Mouse (Mus musculus) hindbrain, embryonic 11.5 days (tissue): Measurements from ENCODE around the gene Gtpbp6. TPM values are rescaled to one million over a fixed set of nuclear protein-coding genes. Genes with fewer than 3 reads are reported as not detected.

ENCODE experiments used
- ATAC-seq: fragments of 200-750 bp; cut with Nextera tagmentation; 2 replicates; pipeline ENCODE4 v1.8.0; 2017; ENCODE audit warnings: mild to moderate bottlenecking, moderate TSS enrichment, moderate library complexity; ENCODE audit not compliant: low FRiP score
- DNase-seq: peaks from one replicate; pipeline ENCODE4 v3.0.0-alpha.2; 2015; ENCODE audit warnings: low spot score
- H3K27ac ChIP-seq: fragments of 300-500 bp; sonication (generic); 2 replicates; pipeline ENCODE4 v1.5.1; 2014; ENCODE audit warnings: mild to moderate bottlenecking, low read depth, low read length
- H3K27me3 ChIP-seq: fragments of 300-500 bp; sonication (generic); 2 replicates; pipeline ENCODE4 v1.6.1; 2014; ENCODE audit warnings: mild to moderate bottlenecking, low read length, moderate library complexity, mixed read lengths; ENCODE audit not compliant: control insufficient read depth, insufficient read depth
- H3K36me3 ChIP-seq: fragments of 300-500 bp; sonication (generic); 2 replicates; pipeline ENCODE4 v1.6.1; 2014; ENCODE audit warnings: mild to moderate bottlenecking, low read length, moderate library complexity, mixed read lengths; ENCODE audit not compliant: control insufficient read depth, insufficient read depth
- H3K4me1 ChIP-seq: fragments of 300-500 bp; sonication (generic); replicated peaks from 2 replicates; pipeline ENCODE4 v1.6.1; 2014; ENCODE audit warnings: low read length, mixed read lengths; ENCODE audit not compliant: control insufficient read depth, insufficient read depth
- H3K4me2 ChIP-seq: fragments of 300-500 bp; sonication (generic); replicated peaks from 2 replicates; pipeline ENCODE4 v1.6.1; 2014; ENCODE audit warnings: mild to moderate bottlenecking, low read depth, low read length
- H3K4me3 ChIP-seq: fragments of 300-500 bp; sonication (generic); 2 replicates; pipeline ENCODE4 v1.5.1; 2014; ENCODE audit warnings: low read depth, low read length
- H3K9ac ChIP-seq: fragments of 300-500 bp; sonication (generic); 2 replicates; pipeline ENCODE4 v1.6.1; 2014; ENCODE audit warnings: low read depth, low read length
- H3K9me3 ChIP-seq: fragments of 300-500 bp; sonication (generic); 2 replicates; pipeline ENCODE4 v1.6.1; 2016; ENCODE audit warnings: low read length; ENCODE audit not compliant: control insufficient read depth
- WGBS: fragments of 180-500 bp; shearing (Covaris S2); extraction: QIAGEN DNeasy Blood & Tissue Kit; methylation state at CpG from one replicate; pipeline ENCODE4 v1.1.7; 2014; 5-methylcytosine and 5-hydroxymethylcytosine counted together
- polyA plus RNA-seq: library from polyadenylated mRNA; unstranded; fragments of >200 nt; fragmentation: Nextera tagmentation; extraction: Ambion mirVana; gene quantifications from 2 replicates; pipeline ENCODE4 v1.2.1, GENCODE M21; 2014

Gene Gtpbp6
- polyA plus RNA-seq, result 26.6 and 29.5 TPM in 2 replicates

- no peaks in the 10 kb centered on the region for H3K9me3 ChIP-seq
- H3K27ac ChIP-seq, result peak within 1 kb of the TSS; percentile 93
- H3K4me1 ChIP-seq, result 0 out of 2 replicates have a peak, but pooled peaks cover 2% of the 10 kb centered on the region
- under 1% methylated on average over 66 of the region's 71 CpGs for WGBS
- peak within 1 kb of the TSS; percentile 71 for H3K9ac ChIP-seq
- ATAC-seq (peak; percentile 86), DNase-seq (peak; percentile 96)
- H3K36me3 ChIP-seq, result peaks cover 29% of the 10 kb centered on the region
- H3K27me3 ChIP-seq, result no peaks in the 10 kb centered on the region
- H3K4me2 ChIP-seq, result peak within 1 kb of the TSS; percentile 84
- H3K4me3 ChIP-seq, result peak within 1 kb of the TSS; percentile 82
These were observed at the start of gene Gtpbp6 for GRCm38 (mm10) chr5:110107581-110108304. TSS of gene Gtpbp6 (minus strand) at chr5:110108197.

GRCm38 (mm10) chr5:110143007-110143406 lies 35.0 kb upstream of the Gtpbp6 start:
- no peak overlapping the region for H3K4me3 ChIP-seq
- H3K27ac ChIP-seq, result no peak overlapping the region
- H3K27me3 ChIP-seq, result no peaks in the 10 kb centered on the region
- no peaks in the 10 kb centered on the region for H3K4me1 ChIP-seq
- 0 out of 2 replicates have a peak, but pooled peaks cover 5% of the 10 kb centered on the region for H3K36me3 ChIP-seq
- ATAC-seq, result no peak
- WGBS, result 91% methylated on average over 5 of the region's 5 CpGs
- no peak for DNase-seq
- no peak overlapping the region for H3K4me2 ChIP-seq
- no peaks in the 10 kb centered on the region for H3K9me3 ChIP-seq
- H3K9ac ChIP-seq, result no peak overlapping the region

GRCm38 (mm10) chr5:110142309-110142708 lies 34.3 kb upstream of the Gtpbp6 start:
- no peak for DNase-seq
- H3K27me3 ChIP-seq, result no peaks in the 10 kb centered on the region
- H3K27ac ChIP-seq, result no peak overlapping the region
- 0 out of 2 replicates have a peak, but pooled peaks cover 5% of the 10 kb centered on the region for H3K36me3 ChIP-seq
- no peak overlapping the region for H3K4me2 ChIP-seq
- no peak overlapping the region for H3K4me3 ChIP-seq
- H3K4me1 ChIP-seq, result no peaks in the 10 kb centered on the region
- no peak overlapping the region for H3K9ac ChIP-seq
- no peaks in the 10 kb centered on the region for H3K9me3 ChIP-seq
- WGBS, result 91% methylated on average over 2 of the region's 2 CpGs
- ATAC-seq, result no peak

- H3K4me2 ChIP-seq, result no peak overlapping the region
- no peak for ATAC-seq
- 96% methylated on average over 7 of the region's 7 CpGs for WGBS
- H3K27ac ChIP-seq, result no peak overlapping the region
- no peaks in the 10 kb centered on the region for H3K9me3 ChIP-seq
- no peaks in the 10 kb centered on the region for H3K27me3 ChIP-seq
- H3K4me1 ChIP-seq, result no peaks in the 10 kb centered on the region
- no peak for DNase-seq
- 0 out of 2 replicates have a peak, but pooled peaks cover 2% of the 10 kb centered on the region for H3K36me3 ChIP-seq
- H3K4me3 ChIP-seq, result no peak overlapping the region
- H3K9ac ChIP-seq, result no peak overlapping the region
These were observed 32.4 kb upstream of the Gtpbp6 start for GRCm38 (mm10) chr5:110140424-110140823.

- DNase-seq (no peak), ATAC-seq (no peak)
- Histone ChIP-seq H3K4me3 (no peak overlapping the region), H3K9me3 (no peaks in the 10 kb centered on the region), H3K4me1 (no peaks in the 10 kb centered on the region), H3K27me3 (no peaks in the 10 kb centered on the region), H3K9ac (no peak overlapping the region), H3K27ac (no peak overlapping the region), H3K4me2 (no peak overlapping the region), H3K36me3 (0 out of 2 replicates have a peak, but pooled peaks cover 2% of the 10 kb centered on the region)
- 97% methylated on average over 3 of the region's 3 CpGs for WGBS
These were observed 31.3 kb upstream of the Gtpbp6 start for GRCm38 (mm10) chr5:110139325-110139724.

- no peaks in the 10 kb centered on the region for H3K27me3 ChIP-seq
- 91% methylated on average over 3 of the region's 3 CpGs for WGBS
- ATAC-seq (no peak), DNase-seq (no peak)
- H3K9me3 ChIP-seq, result no peaks in the 10 kb centered on the region
- no peak overlapping the region for H3K9ac ChIP-seq
- no peak overlapping the region for H3K4me3 ChIP-seq
- no peaks in the 10 kb centered on the region for H3K4me1 ChIP-seq
- no peak overlapping the region for H3K4me2 ChIP-seq
- no peak overlapping the region for H3K27ac ChIP-seq
- 0 out of 2 replicates have a peak, but pooled peaks cover 2% of the 10 kb centered on the region for H3K36me3 ChIP-seq
These were observed 29.8 kb upstream of the Gtpbp6 start for GRCm38 (mm10) chr5:110137816-110138215.

GRCm38 (mm10) chr5:110136087-110136464 lies 28.1 kb upstream of the Gtpbp6 start:
- Histone ChIP-seq H3K9me3 (no peaks in the 10 kb centered on the region), H3K36me3 (no peaks in the 10 kb centered on the region), H3K4me2 (peak overlapping the region; percentile 71), H3K27me3 (no peaks in the 10 kb centered on the region), H3K4me3 (peak overlapping the region; percentile 85), H3K27ac (peak overlapping the region; percentile 54), H3K9ac (peak overlapping the region; percentile 75), H3K4me1 (no peaks in the 10 kb centered on the region)
- ATAC-seq, result peak; percentile 47; the same call in 1 of the 2 replicates
- no peak for DNase-seq
- WGBS, result 8% methylated on average over 18 of the region's 18 CpGs

GRCm38 (mm10) chr5:110135293-110136086 lies 27.5 kb upstream of the Gtpbp6 start, which contains the start of gene Chfr:
TSS of gene Chfr (plus strand) at chr5:110135842.
- Histone ChIP-seq H3K36me3 (peaks cover 4% of the 10 kb centered on the region; the same call in 1 of the 2 replicates), H3K27ac (peak within 1 kb of the TSS; percentile 54), H3K4me3 (peak within 1 kb of the TSS; percentile 85), H3K9me3 (no peaks in the 10 kb centered on the region), H3K27me3 (no peaks in the 10 kb centered on the region), H3K4me1 (no peaks in the 10 kb centered on the region), H3K9ac (peak within 1 kb of the TSS; percentile 75), H3K4me2 (peak within 1 kb of the TSS; percentile 71)
- DNase-seq (peak; percentile 98), ATAC-seq (peak; percentile 100)
- 3% methylated on average over 46 of the region's 46 CpGs for WGBS
